Mouse (Mus musculus) macrophage (primary cell): Measurements from ENCODE around the gene Ttc38. TPM values are rescaled to one million over a fixed set of nuclear protein-coding genes. Genes with fewer than 3 reads are reported as not detected.

ENCODE experiments used
- H3K27ac ChIP-seq: fragments of 350-480 bp; formaldehyde crosslinking; 2 replicates; pipeline ENCODE4 v1.9.0; 2021
- H3K36me3 ChIP-seq: fragments of 350-480 bp; formaldehyde crosslinking; 2 replicates; pipeline ENCODE4 v1.9.0; 2021; ENCODE audit errors: inconsistent target
- H3K4me3 ChIP-seq: fragments of 350-480 bp; formaldehyde crosslinking; 2 replicates; pipeline ENCODE4 v1.9.0; 2021; ENCODE audit errors: inconsistent target
- H3K79me2 ChIP-seq: fragments of 350-480 bp; formaldehyde crosslinking; 2 replicates; pipeline ENCODE4 v1.9.0; 2021; ENCODE audit errors: inconsistent target
- WGBS: methylation state at CpG from one replicate; pipeline ENCODE4 v1.1.7; 2026; ENCODE audit warnings: inconsistent platforms; ENCODE audit not compliant: missing documents; 5-methylcytosine and 5-hydroxymethylcytosine counted together
- polyA plus RNA-seq: library from polyadenylated mRNA; stranded (reverse); fragments of 250-400 nt; gene quantifications from 3 replicates; pipeline ENCODE4 v1.2.4, GENCODE M21; 2018; ENCODE audit warnings: inconsistent platforms
- total RNA-seq, 78 experiments: library from RNA; depleted of rRNA; stranded (reverse); fragments of 250-400 nt; gene quantifications; 1 replicate in 9 of 78; 2 replicates in 24 of 78; 3 replicates in 43 of 78; 4 replicates in 2 of 78; pipeline ENCODE4 v1.2.4; 2018; ENCODE audit warnings: inconsistent platforms in 56 of 78

Ttc38 gene
- 10 to 100 TPM in 4 of 26 experiments, 1 to 10 TPM in 16, under 1 TPM in 6; 0.17 to 14.2 (median 4.8) TPM for total RNA-seq (2018; cell fraction: chromatin; rRNA removed)
- total RNA-seq (2018; cell fraction: cytosol; rRNA removed): 10 to 100 TPM in 2 of 26 experiments, 1 to 10 TPM in 24; 4.2 to 10.3 (median 6.7) TPM
- 10 to 100 TPM in 2 of 26 experiments, 1 to 10 TPM in 22, under 1 TPM in 2; 0.72 to 10.3 (median 5.1) TPM for total RNA-seq (2018; cell fraction: nucleus; rRNA removed)
- 6.0 to 7.4 TPM (median 6.6 TPM) in 3 replicates for polyA plus RNA-seq

GRCm38 (mm10) chr15:85831954-85832590, at the start of gene Ttc38:
Gene Ttc38 (plus strand): TSS chr15:85832306.
- peak within 1 kb of the TSS; percentile 74 for H3K4me3 ChIP-seq
- H3K27ac ChIP-seq: peak within 1 kb of the TSS; percentile 28
- H3K36me3 ChIP-seq: no peaks in the 10 kb centered on the region
- no peaks in the 10 kb centered on the region for H3K79me2 ChIP-seq
- WGBS: under 1% methylated on average over 27 of the region's 27 CpGs

GRCm38 (mm10) chr15:85783146-85783545, 49.0 kb upstream of the Ttc38 start:
- Histone ChIP-seq H3K79me2 (no peaks in the 10 kb centered on the region), H3K4me3 (no peak overlapping the region), H3K36me3 (no peaks in the 10 kb centered on the region), H3K27ac (no peak overlapping the region)
- WGBS: 94% methylated on average over 4 of the region's 4 CpGs

- H3K27ac ChIP-seq: no peak overlapping the region
- 90% methylated on average over 2 of the region's 3 CpGs for WGBS
Observed at GRCm38 (mm10) chr15:85784341-85784740, 47.8 kb upstream of the Ttc38 start.

GRCm38 (mm10) chr15:85786711-85787110, 45.4 kb upstream of the Ttc38 start:
- no peak overlapping the region for H3K27ac ChIP-seq
- 72% methylated on average over 5 of the region's 5 CpGs for WGBS

More at GRCm38 (mm10) chr15:85784341-85784740, 47.8 kb upstream of the Ttc38 start:
- H3K36me3 ChIP-seq: no peaks in the 10 kb centered on the region
- no peak overlapping the region for H3K4me3 ChIP-seq
- H3K79me2 ChIP-seq: no peaks in the 10 kb centered on the region

GRCm38 (mm10) chr15:85787482-85787881, 44.6 kb upstream of the Ttc38 start:
- H3K27ac ChIP-seq: no peak overlapping the region
- no peak overlapping the region for H3K4me3 ChIP-seq
- WGBS: 91% methylated on average over 6 of the region's 6 CpGs

More at GRCm38 (mm10) chr15:85786711-85787110, 45.4 kb upstream of the Ttc38 start:
- Histone ChIP-seq H3K79me2 (no peaks in the 10 kb centered on the region), H3K36me3 (no peaks in the 10 kb centered on the region), H3K4me3 (no peak overlapping the region)

GRCm38 (mm10) chr15:85788051-85788450, 44.1 kb upstream of the Ttc38 start:
- Histone ChIP-seq H3K27ac (no peak overlapping the region), H3K36me3 (no peaks in the 10 kb centered on the region), H3K79me2 (no peaks in the 10 kb centered on the region), H3K4me3 (no peak overlapping the region)
- WGBS: 97% methylated on average over 4 of the region's 4 CpGs

More at GRCm38 (mm10) chr15:85787482-85787881, 44.6 kb upstream of the Ttc38 start:
- Histone ChIP-seq H3K36me3 (no peaks in the 10 kb centered on the region), H3K79me2 (no peaks in the 10 kb centered on the region)

- H3K79me2 ChIP-seq: no peaks in the 10 kb centered on the region
- WGBS: 88% methylated on average over 16 of the region's 16 CpGs
- H3K4me3 ChIP-seq: no peak overlapping the region
- H3K36me3 ChIP-seq: no peaks in the 10 kb centered on the region
- no peak overlapping the region for H3K27ac ChIP-seq
Observed at GRCm38 (mm10) chr15:85788633-85789032, 43.5 kb upstream of the Ttc38 start.

GRCm38 (mm10) chr15:85791449-85791848, 40.7 kb upstream of the Ttc38 start:
- Histone ChIP-seq H3K79me2 (no peaks in the 10 kb centered on the region), H3K36me3 (no peaks in the 10 kb centered on the region), H3K4me3 (no peak overlapping the region), H3K27ac (no peak overlapping the region)
- WGBS: 81% methylated on average over 4 of the region's 4 CpGs

- no peaks in the 10 kb centered on the region for H3K36me3 ChIP-seq
- no peak overlapping the region for H3K4me3 ChIP-seq
- WGBS: 0% methylated on average over 1 of the region's 1 CpGs
- no peaks in the 10 kb centered on the region for H3K79me2 ChIP-seq
- no peak overlapping the region for H3K27ac ChIP-seq
Observed at GRCm38 (mm10) chr15:85792819-85793218, 39.3 kb upstream of the Ttc38 start.

- H3K4me3 ChIP-seq: no peak overlapping the region
- H3K79me2 ChIP-seq: no peaks in the 10 kb centered on the region
- H3K27ac ChIP-seq: no peak overlapping the region
- WGBS: 87% methylated on average over 6 of the region's 6 CpGs
- no peaks in the 10 kb centered on the region for H3K36me3 ChIP-seq
Observed at GRCm38 (mm10) chr15:85795516-85795915, 36.6 kb upstream of the Ttc38 start.

- Histone ChIP-seq H3K4me3 (no peak overlapping the region), H3K27ac (no peak overlapping the region), H3K79me2 (no peaks in the 10 kb centered on the region), H3K36me3 (no peaks in the 10 kb centered on the region)
- WGBS: 94% methylated on average over 8 of the region's 8 CpGs
Observed at GRCm38 (mm10) chr15:85798676-85799075, 33.4 kb upstream of the Ttc38 start.

GRCm38 (mm10) chr15:85802931-85803330, 29.2 kb upstream of the Ttc38 start:
- Histone ChIP-seq H3K4me3 (no peak overlapping the region), H3K36me3 (no peaks in the 10 kb centered on the region), H3K27ac (no peak overlapping the region), H3K79me2 (no peaks in the 10 kb centered on the region)
- WGBS: 100% methylated on average over 2 of the region's 2 CpGs

GRCm38 (mm10) chr15:85806886-85807285, 25.2 kb upstream of the Ttc38 start:
- WGBS: 93% methylated on average over 4 of the region's 4 CpGs
- Histone ChIP-seq H3K27ac (no peak overlapping the region), H3K4me3 (no peak overlapping the region), H3K36me3 (no peaks in the 10 kb centered on the region), H3K79me2 (no peaks in the 10 kb centered on the region)

- 94% methylated on average over 4 of the region's 4 CpGs for WGBS
- no peaks in the 10 kb centered on the region for H3K36me3 ChIP-seq
- no peak overlapping the region for H3K4me3 ChIP-seq
- H3K27ac ChIP-seq: no peak overlapping the region
- H3K79me2 ChIP-seq: no peaks in the 10 kb centered on the region
Observed at GRCm38 (mm10) chr15:85807404-85807803, 24.7 kb upstream of the Ttc38 start.

GRCm38 (mm10) chr15:85808031-85808430, 24.1 kb upstream of the Ttc38 start:
- Histone ChIP-seq H3K27ac (no peak overlapping the region), H3K4me3 (no peak overlapping the region), H3K79me2 (no peaks in the 10 kb centered on the region), H3K36me3 (no peaks in the 10 kb centered on the region)
- WGBS: 68% methylated on average over 6 of the region's 6 CpGs
